Mouse (Mus musculus): ENCODE results near the gene Ankmy1. TPM values are rescaled to one million over a fixed set of nuclear protein-coding genes. Genes with fewer than 3 reads are reported as not detected.
A peak's percentile ranks its signal among the peaks of the same experiment; 100 is the strongest.

Ankmy1 gene
- total RNA-seq (2021): not detected

- intact Hi-C loops (cut with DNase I): no loop called here
- peak in 1 of 2 experiments; percentile 31 for DNase-seq
These were observed at the start of gene Ankmy1 for GRCm38 (mm10) chr1:92902786-92903185. Ankmy1 (minus strand) TSS chr1:92902906.

GRCm38 (mm10) chr1:92950607-92951006, 47.9 kb upstream of the Ankmy1 start, which contains the start of gene Gpr35:
Gpr35 (plus strand) TSS chr1:92950865.
- intact Hi-C loops (cut with DNase I): loop anchor here (5.0 to 10.0 kb wide), 2 partner anchors 132 to 394 kb away; partner anchors contain the start of genes Pask and Ppp1r7

GRCm38 (mm10) chr1:92949426-92949825, 46.7 kb upstream of the Ankmy1 start:
- DNase-seq: peak in 1 of 2 experiments; percentile 26
- intact Hi-C loops (cut with DNase I): no loop called here

More at GRCm38 (mm10) chr1:92950607-92951006, 47.9 kb upstream of the Ankmy1 start, which contains the start of gene Gpr35:
- no peak for DNase-seq

GRCm38 (mm10) chr1:92947966-92948365, 45.3 kb upstream of the Ankmy1 start:
- intact Hi-C loops (cut with DNase I): no loop called here
- no peak for DNase-seq

- intact Hi-C loops (cut with DNase I): no loop called here
- DNase-seq: no peak
These were observed 40.7 kb upstream of the Ankmy1 start for GRCm38 (mm10) chr1:92943219-92943989.

- intact Hi-C loops (cut with DNase I): no loop called here
- DNase-seq: no peak
These were observed 37.0 kb upstream of the Ankmy1 start for GRCm38 (mm10) chr1:92939746-92940145.

GRCm38 (mm10) chr1:92937797-92938196, 35.1 kb upstream of the Ankmy1 start:
- no peak for DNase-seq
- intact Hi-C loops (cut with DNase I): no loop called here

- intact Hi-C loops (cut with DNase I): no loop called here
- DNase-seq: no peak
These were observed 33.8 kb upstream of the Ankmy1 start for GRCm38 (mm10) chr1:92936467-92936866.

GRCm38 (mm10) chr1:92935977-92936376, 33.3 kb upstream of the Ankmy1 start:
- intact Hi-C loops (cut with DNase I): loop anchor here (2.0 kb wide), 1 partner anchor 25 kb away; the partner anchor contains the start of gene Rnpepl1
- no peak for DNase-seq

GRCm38 (mm10) chr1:92935054-92935962, 32.6 kb upstream of the Ankmy1 start:
- DNase-seq: peak in 1 of 2 experiments; percentile 31
- intact Hi-C loops (cut with DNase I): loop anchor here (2.0 kb wide), 1 partner anchor 25 kb away; the partner anchor contains the start of gene Rnpepl1

- peak; percentile 92 to 95 for DNase-seq
- intact Hi-C loops (cut with DNase I): loop anchor here (2.0 kb wide), 1 partner anchor 24 kb away; the partner anchor contains the start of gene Rnpepl1
These were observed 31.6 kb upstream of the Ankmy1 start, which contains the start of gene Capn10 for GRCm38 (mm10) chr1:92934182-92934827. Capn10 (plus strand) TSS chr1:92934376.

- intact Hi-C loops (cut with DNase I): loop anchor here (2.0 kb wide), 1 partner anchor 23 kb away; the partner anchor contains the start of gene Rnpepl1
- DNase-seq: no peak
These were observed 30.9 kb upstream of the Ankmy1 start for GRCm38 (mm10) chr1:92933611-92934010.

- intact Hi-C loops (cut with DNase I): no loop called here
- no peak for DNase-seq
These were observed 27.5 kb upstream of the Ankmy1 start for GRCm38 (mm10) chr1:92930171-92930706.

- intact Hi-C loops (cut with DNase I): no loop called here
- DNase-seq: no peak
These were observed 18.8 kb upstream of the Ankmy1 start for GRCm38 (mm10) chr1:92921496-92921895.

- intact Hi-C loops (cut with DNase I): no loop called here
- DNase-seq: no peak
These were observed 17.9 kb upstream of the Ankmy1 start for GRCm38 (mm10) chr1:92920474-92921200.

GRCm38 (mm10) chr1:92919775-92920174, 17.1 kb upstream of the Ankmy1 start:
- intact Hi-C loops (cut with DNase I): no loop called here
- DNase-seq: no peak

GRCm38 (mm10) chr1:92919151-92919550, 16.4 kb upstream of the Ankmy1 start:
- intact Hi-C loops (cut with DNase I): no loop called here
- no peak for DNase-seq

GRCm38 (mm10) chr1:92916725-92917124, 14.0 kb upstream of the Ankmy1 start:
- DNase-seq: no peak
- intact Hi-C loops (cut with DNase I): no loop called here

GRCm38 (mm10) chr1:92914993-92915392, 12.3 kb upstream of the Ankmy1 start:
- intact Hi-C loops (cut with DNase I): no loop called here
- DNase-seq: no peak
